Mouse (Mus musculus) heart, embryonic 16.5 days (tissue): Measurements from ENCODE around the gene Eid2. TPM values are rescaled to one million over a fixed set of nuclear protein-coding genes. Genes with fewer than 3 reads are reported as not detected.

Experiments used
- ATAC-seq: fragments of 200-750 bp; cut with Nextera tagmentation; replicated peaks from 2 replicates; pipeline ENCODE4 v1.8.0; 2017; ENCODE audit warnings: moderate number of reproducible peaks; ENCODE audit not compliant: insufficient read depth, low FRiP score; ENCODE audit errors: extremely low read depth
- H3K27ac ChIP-seq: fragments of 300-500 bp; sonication (generic); 2 replicates; pipeline ENCODE4 v1.5.1; 2014; ENCODE audit warnings: mild to moderate bottlenecking, low read length, control low read depth, moderate library complexity
- H3K27me3 ChIP-seq: fragments of 300-500 bp; sonication (generic); 2 replicates; pipeline ENCODE4 v1.6.1; 2014; ENCODE audit warnings: low read length, mixed read lengths; ENCODE audit not compliant: control insufficient read depth, insufficient read depth
- H3K36me3 ChIP-seq: fragments of 300-500 bp; sonication (generic); 2 replicates; pipeline ENCODE4 v1.6.1; 2014; ENCODE audit not compliant: control insufficient read depth, insufficient read depth
- H3K4me1 ChIP-seq: fragments of 300-500 bp; sonication (generic); 2 replicates; pipeline ENCODE4 v1.6.1; 2014; ENCODE audit warnings: low read length, mixed read lengths; ENCODE audit not compliant: control insufficient read depth, insufficient read depth
- H3K4me2 ChIP-seq: fragments of 300-500 bp; sonication (generic); 2 replicates; pipeline ENCODE4 v1.6.1; 2014; ENCODE audit warnings: low read depth, mild to moderate bottlenecking, control low read depth, low read length
- H3K4me3 ChIP-seq: fragments of 300-500 bp; sonication (generic); 2 replicates; pipeline ENCODE4 v1.5.1; 2014; ENCODE audit warnings: mild to moderate bottlenecking, control low read depth, low read length
- H3K9ac ChIP-seq: fragments of 300-500 bp; sonication (generic); 2 replicates; pipeline ENCODE4 v1.6.1; 2014; ENCODE audit warnings: low read length, control low read depth
- H3K9me3 ChIP-seq: fragments of 300-500 bp; sonication (generic); replicated peaks from 2 replicates; pipeline ENCODE4 v1.6.1; 2016; ENCODE audit warnings: low read length; ENCODE audit not compliant: control insufficient read depth
- WGBS: fragments of 180-500 bp; shearing (Covaris S2); extraction: QIAGEN DNeasy Blood & Tissue Kit; methylation state at CpG from one replicate; pipeline ENCODE4 v1.1.7; 2014; 5-methylcytosine and 5-hydroxymethylcytosine counted together
- polyA plus RNA-seq: library from polyadenylated mRNA; unstranded; fragments of >200 nt; fragmentation: Nextera tagmentation; extraction: Ambion mirVana; gene quantifications from 2 replicates; pipeline ENCODE4 v1.2.1, GENCODE M21; 2015

Gene Eid2
- polyA plus RNA-seq, 1 experiment from 2014 or later = 0.68 TPM

DNA sequence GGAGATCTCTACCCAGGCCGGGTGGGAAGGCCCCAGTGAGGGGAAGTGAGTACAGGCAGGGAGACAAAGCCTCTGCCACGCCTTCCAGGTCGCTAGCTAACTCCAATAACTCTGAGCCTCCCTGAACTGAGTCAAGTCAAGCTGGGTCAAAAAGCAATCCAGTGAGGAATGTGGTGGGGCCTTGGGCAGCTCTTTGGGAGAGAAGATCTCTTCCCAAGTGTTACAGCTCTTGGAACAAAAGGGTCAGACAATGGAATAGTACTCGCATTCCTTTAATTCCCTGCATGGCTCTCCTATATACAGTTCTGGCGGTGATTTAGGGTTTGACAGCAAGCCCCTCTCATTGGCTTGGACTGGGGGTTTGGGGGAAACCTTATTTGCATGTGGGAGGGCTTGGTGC is 4.8 kb upstream of the Eid2 start:
- no peaks in the 10 kb centered on the region for H3K9me3 ChIP-seq
- no peaks in the 10 kb centered on the region for H3K27me3 ChIP-seq
- H3K4me2 ChIP-seq = no peak overlapping the region
- no peak for ATAC-seq
- H3K27ac ChIP-seq = no peak overlapping the region
- no peaks in the 10 kb centered on the region for H3K36me3 ChIP-seq
- H3K9ac ChIP-seq = no peak overlapping the region
- H3K4me1 ChIP-seq = no peaks in the 10 kb centered on the region
- WGBS = 44% methylated on average over 5 of the region's 5 CpGs
- no peak overlapping the region for H3K4me3 ChIP-seq

GRCm38 (mm10) chr7:28263786-28264185 is 3.9 kb upstream of the Eid2 start:
- WGBS = 5% methylated on average over 15 of the region's 15 CpGs
- Histone ChIP-seq H3K9me3 (no peaks in the 10 kb centered on the region), H3K27ac (no peak overlapping the region), H3K27me3 (no peaks in the 10 kb centered on the region), H3K36me3 (no peaks in the 10 kb centered on the region), H3K4me3 (no peak overlapping the region), H3K4me1 (peaks cover 4% of the 10 kb centered on the region), H3K4me2 (no peak overlapping the region), H3K9ac (no peak overlapping the region)
- ATAC-seq = no peak

DNA sequence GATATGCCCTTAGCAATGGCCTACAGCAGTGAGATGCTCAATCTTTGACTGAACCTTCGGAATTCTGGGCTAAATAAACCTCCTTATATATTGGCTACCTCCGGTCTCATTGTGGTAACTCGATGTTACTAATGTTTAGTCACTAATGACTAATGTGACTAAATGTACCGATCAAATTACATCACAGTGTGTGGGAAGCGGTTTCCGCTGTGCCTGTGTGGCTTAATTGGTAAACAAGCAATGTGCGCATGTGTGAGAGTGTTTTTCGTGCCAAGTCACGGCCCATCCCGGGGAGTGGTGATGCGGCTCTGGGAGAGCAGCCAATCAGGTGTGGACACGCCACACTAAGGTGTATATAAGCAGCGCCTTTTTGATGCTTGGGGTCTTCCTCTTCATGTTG is 2.3 kb upstream of the Eid2 start:
- Histone ChIP-seq H3K27me3 (no peaks in the 10 kb centered on the region), H3K4me2 (no peak overlapping the region), H3K4me1 (peaks cover 6% of the 10 kb centered on the region), H3K9ac (no peak overlapping the region), H3K27ac (no peak overlapping the region), H3K36me3 (0 out of 2 replicates have a peak, but pooled peaks cover 8% of the 10 kb centered on the region), H3K9me3 (no peaks in the 10 kb centered on the region), H3K4me3 (no peak overlapping the region)
- ATAC-seq = no peak
- 83% methylated on average over 13 of the region's 13 CpGs for WGBS

DNA sequence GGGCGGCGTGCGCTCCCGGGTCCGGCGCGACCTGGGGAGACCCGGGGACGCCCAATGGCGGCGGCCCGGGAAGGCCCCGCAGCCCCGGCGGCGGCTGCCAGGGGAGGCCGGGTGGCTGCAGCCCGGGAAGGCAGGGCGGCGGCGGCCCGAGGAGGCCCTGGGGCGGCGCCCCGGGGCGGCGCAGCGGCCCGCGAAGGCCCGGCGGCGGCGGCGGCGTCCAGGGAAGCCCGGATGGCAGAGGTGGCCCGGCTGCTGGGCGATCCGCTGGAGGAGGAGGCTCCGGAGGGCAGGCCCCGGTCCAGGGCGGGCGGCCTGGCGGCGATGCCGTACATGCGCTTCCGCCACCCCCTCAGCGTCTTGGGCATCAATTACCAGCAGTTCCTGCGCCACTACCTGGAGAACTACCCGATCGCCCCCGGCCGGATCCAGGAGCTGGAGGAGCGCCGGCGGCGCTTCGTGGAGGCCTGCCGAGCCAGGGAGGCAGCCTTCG is 406 bp downstream of the Eid2 start:
- Histone ChIP-seq H3K4me3 (peak overlapping the region; percentile 76), H3K4me2 (peak overlapping the region; percentile 72)
- WGBS = under 1% methylated on average over 54 of the region's 62 CpGs

GRCm38 (mm10) chr7:28268576-28268975 is 895 bp downstream of the Eid2 start:
- no peak for ATAC-seq
- Histone ChIP-seq H3K4me2 (peak overlapping the region; percentile 72), H3K4me1 (peaks cover 6% of the 10 kb centered on the region), H3K4me3 (peak overlapping the region; percentile 76), H3K9ac (peak overlapping the region; percentile 96), H3K27me3 (no peaks in the 10 kb centered on the region), H3K36me3 (peaks cover 17% of the 10 kb centered on the region; the same call in 1 of the 2 replicates), H3K27ac (peak overlapping the region; percentile 84; the same call in 1 of the 2 replicates), H3K9me3 (no peaks in the 10 kb centered on the region)
- 29% methylated on average over 16 of the region's 16 CpGs for WGBS

More for the DNA sequence above, 406 bp downstream of the Eid2 start:
- H3K9ac ChIP-seq = peak overlapping the region; percentile 96
- peak; percentile 77 for ATAC-seq
- H3K27me3 ChIP-seq = no peaks in the 10 kb centered on the region
- no peaks in the 10 kb centered on the region for H3K9me3 ChIP-seq
- peaks cover 6% of the 10 kb centered on the region for H3K4me1 ChIP-seq
- peak overlapping the region; percentile 84 for H3K27ac ChIP-seq
- peaks cover 17% of the 10 kb centered on the region; the same call in 1 of the 2 replicates for H3K36me3 ChIP-seq

- no peak for ATAC-seq
- Histone ChIP-seq H3K4me1 (peaks cover 6% of the 10 kb centered on the region), H3K27ac (no peak overlapping the region), H3K4me3 (no peak overlapping the region), H3K9ac (no peak overlapping the region), H3K36me3 (peaks cover 17% of the 10 kb centered on the region; the same call in 1 of the 2 replicates), H3K27me3 (no peaks in the 10 kb centered on the region), H3K9me3 (no peaks in the 10 kb centered on the region), H3K4me2 (no peak overlapping the region)
- 92% methylated on average over 12 of the region's 12 CpGs for WGBS
These were observed 1.7 kb downstream of the Eid2 start for GRCm38 (mm10) chr7:28269355-28269754.

DNA sequence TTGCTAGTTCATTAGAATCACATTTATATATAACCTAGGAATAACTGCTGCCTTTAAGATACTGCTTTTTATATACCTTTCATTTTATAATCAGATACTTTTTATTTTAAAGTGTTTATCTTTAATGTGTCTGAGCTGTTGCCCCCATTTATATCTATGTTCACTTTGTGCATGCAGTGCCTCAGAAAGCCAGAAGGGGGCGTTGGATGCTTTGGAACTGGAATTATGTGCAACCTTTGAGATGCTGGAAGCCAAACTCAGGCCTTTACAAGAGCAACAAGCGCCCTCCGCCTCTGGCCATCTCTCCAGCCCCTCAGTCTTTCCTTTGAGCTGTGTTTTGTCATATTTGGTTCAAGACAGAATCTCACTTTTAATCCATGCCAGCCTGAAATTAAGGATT is 4.1 kb downstream of the Eid2 start:
- Histone ChIP-seq H3K36me3 (peaks cover 17% of the 10 kb centered on the region; the same call in 1 of the 2 replicates), H3K4me3 (no peak overlapping the region), H3K27ac (no peak overlapping the region), H3K4me1 (peaks cover 6% of the 10 kb centered on the region), H3K27me3 (no peaks in the 10 kb centered on the region), H3K9ac (no peak overlapping the region), H3K4me2 (no peak overlapping the region), H3K9me3 (no peaks in the 10 kb centered on the region)
- ATAC-seq = no peak
- 65% methylated on average over 3 of the region's 3 CpGs for WGBS

DNA sequence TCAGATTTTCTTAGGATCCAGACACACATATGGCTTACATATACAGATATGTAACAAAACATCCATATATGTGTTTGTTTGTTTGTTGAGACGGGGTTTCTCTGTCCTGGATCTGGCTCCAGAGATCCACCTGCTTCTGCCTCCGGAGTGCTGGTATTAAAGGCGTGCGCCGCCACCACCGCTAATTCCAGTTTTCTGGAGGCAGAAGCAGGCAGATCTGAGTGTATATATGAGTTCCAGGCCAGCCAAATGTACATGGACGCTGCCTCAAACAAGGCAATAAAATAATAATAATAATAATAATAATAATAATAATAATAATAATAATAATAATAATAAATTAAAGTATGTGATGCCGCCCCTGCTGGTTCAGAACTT is 9.5 kb downstream of the Eid2 start:
- Histone ChIP-seq H3K9ac (no peak overlapping the region), H3K9me3 (no peaks in the 10 kb centered on the region), H3K27ac (no peak overlapping the region), H3K27me3 (no peaks in the 10 kb centered on the region), H3K4me3 (no peak overlapping the region), H3K4me1 (no peaks in the 10 kb centered on the region; the same call in 1 of the 2 replicates), H3K36me3 (peaks cover 2% of the 10 kb centered on the region; the same call in 1 of the 2 replicates), H3K4me2 (no peak overlapping the region)
- peak; percentile 24; the same call in 1 of the 2 replicates for ATAC-seq
- 56% methylated on average over 8 of the region's 8 CpGs for WGBS

- no peaks in the 10 kb centered on the region; the same call in 1 of the 2 replicates for H3K4me1 ChIP-seq
- H3K4me2 ChIP-seq = peak within 1 kb of the TSS; percentile 88
- ATAC-seq = peak; percentile 63
- H3K27ac ChIP-seq = peak within 1 kb of the TSS; percentile 77
- H3K9me3 ChIP-seq = no peaks in the 10 kb centered on the region
- peak within 1 kb of the TSS; percentile 99 for H3K9ac ChIP-seq
- peak within 1 kb of the TSS; percentile 83 for H3K4me3 ChIP-seq
- no peaks in the 10 kb centered on the region for H3K36me3 ChIP-seq
- H3K27me3 ChIP-seq = no peaks in the 10 kb centered on the region
- WGBS = 3% methylated on average over 68 of the region's 68 CpGs
These were observed 10.1 kb downstream of the Eid2 start, which contains the start of gene Eid2b for GRCm38 (mm10) chr7:28277615-28278278. Gene Eid2b, plus strand, starts transcription at chr7:28277739.
